Mouse (Mus musculus) kidney, postnatal 4 days (tissue): ENCODE measurements around the gene Pygl.

Experiments used
- DNase-seq, 2 experiments: peaks; one replicate each; pipeline ENCODE4 v3.0.0; 2021; ENCODE audit warnings: mixed read lengths in 2 of 2

Pygl gene

DNA sequence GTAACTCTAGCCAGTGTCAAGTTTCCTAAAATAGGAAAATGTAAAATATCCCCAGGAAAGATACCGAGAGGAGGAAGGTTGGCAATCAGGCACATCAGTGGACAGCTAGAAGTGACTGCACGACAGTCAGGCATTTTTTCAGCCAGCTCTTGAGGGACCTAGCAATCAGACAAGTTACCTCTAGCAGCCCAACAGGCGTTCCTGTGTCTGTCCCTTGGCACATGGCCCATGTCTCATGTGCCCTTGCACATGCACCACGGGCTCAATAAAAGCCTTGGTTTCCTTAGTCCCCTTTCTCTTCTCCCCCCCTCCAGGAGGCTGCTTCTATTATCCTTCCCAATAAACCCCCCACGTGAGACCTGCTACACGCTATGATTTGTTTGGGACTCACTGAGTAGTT, 75.1 kb downstream of the Pygl start:
- no peak for DNase-seq

- no peak for DNase-seq
Measured at GRCm38 (mm10) chr12:70153842-70154241, 77.4 kb downstream of the Pygl start, which contains the start of gene Abhd12b. Gene Abhd12b, plus strand, starts transcription at chr12:70154142.

- peak; percentile 46 to 49 for DNase-seq
Measured at GRCm38 (mm10) chr12:70148631-70149265, 82.5 kb downstream of the Pygl start.

GRCm38 (mm10) chr12:70147986-70148630, 83.2 kb downstream of the Pygl start:
- peak; percentile 16 to 38 for DNase-seq

- DNase-seq: no peak
Measured at GRCm38 (mm10) chr12:70145586-70145985, 85.7 kb downstream of the Pygl start.

GRCm38 (mm10) chr12:70144637-70145448, 86.4 kb downstream of the Pygl start:
- DNase-seq: peak; percentile 61 to 69

- DNase-seq: peak; percentile 62 to 73
Measured at GRCm38 (mm10) chr12:70144106-70144587, 87.1 kb downstream of the Pygl start.

- no peak for DNase-seq
Measured at GRCm38 (mm10) chr12:70140993-70141576, 90.2 kb downstream of the Pygl start.
